Mouse (Mus musculus) telencephalon, adult 2 months (tissue): Measurements from ENCODE around the gene Bik.
"Not testable (repeated sequence)": the region's sequence is repeated elsewhere in the genome, so short reads cannot be mapped to it uniquely, and the experiment has no call there.

Source experiments
- DNase-seq: peaks from one replicate; pipeline ENCODE4 v3.0.0-alpha.2; 2011; ENCODE audit warnings: low read depth, low spot score

Bik gene

DNA sequence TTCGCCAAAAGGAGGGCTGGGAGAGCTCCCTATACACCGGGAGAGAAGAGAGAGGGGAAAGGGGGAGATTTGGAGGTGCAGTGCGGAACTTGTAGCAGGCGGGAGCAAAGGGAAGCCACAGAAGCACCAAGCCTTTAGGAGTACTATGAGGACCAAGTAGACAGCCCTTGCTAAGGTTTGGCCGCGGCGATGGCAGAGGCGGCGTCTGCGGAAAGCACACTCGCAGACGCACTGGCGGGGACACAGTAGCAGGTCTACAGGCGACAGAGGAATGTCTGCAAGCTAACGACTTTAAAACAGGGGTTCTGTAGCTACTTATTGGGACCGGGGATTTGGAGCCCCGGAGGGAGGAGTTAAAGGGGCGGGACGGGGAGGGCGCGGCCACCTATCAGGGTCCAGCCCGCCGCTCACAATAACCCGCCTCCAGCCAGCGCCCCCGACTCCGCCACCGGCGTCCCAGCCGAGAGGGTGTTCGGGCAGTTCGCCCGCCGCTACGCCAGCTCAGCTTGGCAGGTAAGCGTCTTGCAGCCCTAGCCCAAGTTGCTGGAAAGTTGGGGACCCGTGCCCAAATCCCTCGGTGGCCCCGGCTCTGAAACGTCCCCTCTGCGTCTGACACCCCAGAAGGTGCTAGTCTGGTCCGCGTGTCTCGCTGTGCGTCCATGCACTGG lies at the start of gene Bik:
TSS of gene Bik (plus strand) at position 439 of the 668 bp plus-strand sequence.
- DNase-seq, result no peak

DNA sequence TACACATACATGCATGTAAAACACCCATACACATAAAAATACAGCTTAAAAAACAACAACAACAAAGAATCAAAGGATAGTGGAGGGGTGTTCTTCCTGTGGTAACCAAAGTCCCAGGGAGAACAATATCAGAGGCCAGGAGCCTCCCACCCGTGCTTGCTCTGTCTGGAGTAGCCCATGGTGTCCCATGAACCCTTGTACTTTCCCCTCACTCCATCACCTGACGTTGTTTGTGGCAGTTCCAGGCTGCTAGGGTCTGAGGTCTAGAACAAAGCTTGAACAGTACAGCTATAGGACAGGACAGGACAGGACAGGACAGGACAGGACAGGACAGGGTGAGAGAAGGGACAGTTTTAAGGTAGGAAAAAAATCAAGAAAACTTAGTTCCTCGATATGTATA lies 48.6 kb upstream of the Bik start:
- no peak for DNase-seq

- no peak for DNase-seq
Observed at GRCm38 (mm10) chr15:83479818-83480217, 46.8 kb upstream of the Bik start.

DNA sequence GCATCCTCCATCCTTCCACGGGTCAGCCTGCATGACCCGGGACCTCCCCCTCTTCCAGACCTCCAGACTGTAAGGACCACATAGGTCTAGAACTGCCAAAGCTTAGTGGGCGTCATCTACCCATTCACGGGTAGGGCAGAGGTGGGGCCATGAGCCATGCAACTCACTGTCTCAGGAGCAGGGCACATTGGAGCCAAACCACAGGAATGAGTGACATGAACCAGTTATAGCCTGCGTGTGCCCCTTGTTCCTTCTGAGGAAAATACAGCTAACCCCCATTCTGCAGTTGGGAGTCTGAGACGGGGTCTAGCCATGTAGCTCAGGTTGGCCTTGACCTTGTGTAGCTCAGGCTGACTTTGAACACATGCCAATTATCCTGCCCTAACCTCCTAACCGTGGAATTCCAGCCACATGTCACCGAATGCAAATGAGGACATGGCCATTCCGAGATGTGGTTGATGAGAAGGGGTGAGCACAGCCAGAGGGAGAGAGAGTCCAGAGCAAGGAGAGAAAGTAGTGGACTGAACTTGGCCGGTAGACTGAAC lies 45.4 kb upstream of the Bik start:
- no peak for DNase-seq

DNA sequence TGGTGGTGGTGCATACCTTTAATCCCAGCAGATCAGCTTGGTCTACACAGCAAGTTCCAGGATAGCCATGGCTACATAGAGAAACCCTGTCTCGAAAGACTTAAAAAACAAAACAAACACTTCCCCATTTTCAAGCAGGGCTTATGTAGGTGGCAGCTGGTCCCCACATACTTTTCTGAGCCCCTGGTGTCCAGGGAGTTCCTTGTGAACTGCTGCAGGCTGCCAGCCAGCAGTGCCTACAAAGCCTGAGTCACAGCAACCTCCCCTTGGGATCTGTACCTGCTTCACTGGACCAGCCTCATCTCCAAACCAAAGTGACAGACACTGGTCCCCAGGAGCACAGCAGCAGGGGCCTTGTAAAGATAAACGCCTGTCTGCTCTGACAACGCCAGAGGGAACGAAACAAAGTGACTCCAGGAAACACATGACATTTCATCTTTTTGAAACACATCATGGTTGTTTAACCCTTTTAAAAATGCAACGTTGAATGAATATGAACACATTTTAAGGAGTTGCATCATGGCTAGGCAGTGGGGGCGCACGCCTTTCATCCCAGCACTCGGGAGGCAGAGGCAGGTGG lies 43.9 kb upstream of the Bik start:
- DNase-seq, result no peak

DNA sequence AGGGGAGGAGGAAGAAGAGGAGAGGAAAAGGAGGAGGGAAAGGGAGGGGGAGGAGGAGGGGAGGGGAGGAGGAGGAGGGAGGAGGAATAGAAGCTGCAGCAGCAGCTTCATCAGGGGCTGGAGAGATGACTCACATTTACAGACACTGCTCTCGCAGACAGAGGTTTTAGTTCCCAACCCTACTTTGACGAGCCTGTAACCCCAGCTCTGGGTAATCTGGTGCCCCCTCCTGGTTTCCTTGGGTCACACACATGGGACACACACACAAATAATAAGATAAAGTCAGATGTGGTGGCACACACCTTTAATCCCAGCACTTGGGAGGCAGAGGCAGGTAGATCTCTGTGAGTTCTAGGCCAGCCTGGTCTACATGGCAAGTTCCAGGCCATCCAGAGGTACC lies 43.2 kb upstream of the Bik start:
- DNase-seq, result no peak

GRCm38 (mm10) chr15:83484311-83484710 lies 42.4 kb upstream of the Bik start:
- no peak for DNase-seq

GRCm38 (mm10) chr15:83487477-83488115 lies 39.1 kb upstream of the Bik start:
- DNase-seq, result no peak

DNA sequence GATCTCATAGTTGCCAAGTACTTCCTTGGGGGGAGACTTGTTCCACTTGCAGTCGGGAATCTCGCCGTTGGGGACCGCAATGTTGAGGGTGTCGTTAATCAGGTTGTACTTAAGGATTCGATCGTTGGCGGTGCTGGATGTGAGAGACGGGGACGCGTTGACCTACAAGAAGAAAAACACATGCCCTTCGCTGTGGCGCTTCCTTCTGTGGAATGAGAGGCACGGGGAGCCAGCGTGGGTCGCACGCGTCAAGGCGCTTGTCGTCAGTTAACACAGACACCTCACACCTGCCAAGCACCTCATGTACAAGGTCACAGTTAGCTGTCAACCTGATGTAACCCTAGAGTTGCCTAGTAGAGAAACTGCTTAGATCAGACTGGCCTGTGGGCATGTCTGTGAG lies 37.2 kb upstream of the Bik start:
- DNase-seq, result no peak

DNA sequence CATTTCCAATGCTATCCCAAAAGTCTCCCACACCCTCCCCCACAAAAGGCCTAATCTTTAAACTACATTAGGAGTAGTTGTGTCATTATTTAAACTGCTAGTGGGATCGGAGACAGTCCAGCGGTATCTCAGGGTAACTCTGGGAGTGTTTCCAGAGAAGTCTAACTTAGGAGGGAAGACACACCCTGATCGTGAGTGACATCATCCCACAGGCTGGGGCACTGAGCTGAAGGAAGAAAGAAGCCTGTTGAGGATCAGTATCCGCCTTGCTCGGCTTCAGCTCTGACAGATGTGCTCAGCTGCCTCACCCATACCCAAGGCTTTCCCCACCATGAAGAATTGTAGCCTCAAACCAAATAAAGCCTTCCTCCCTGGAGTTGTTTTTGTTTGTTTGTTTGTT lies 34.8 kb upstream of the Bik start:
- no peak for DNase-seq

- DNase-seq, result no peak
Observed at GRCm38 (mm10) chr15:83493856-83494571, 32.6 kb upstream of the Bik start.

GRCm38 (mm10) chr15:83494572-83494920 lies 32.1 kb upstream of the Bik start:
- DNase-seq, result no peak

- no peak for DNase-seq
Observed at GRCm38 (mm10) chr15:83495195-83495594, 31.5 kb upstream of the Bik start.

DNA sequence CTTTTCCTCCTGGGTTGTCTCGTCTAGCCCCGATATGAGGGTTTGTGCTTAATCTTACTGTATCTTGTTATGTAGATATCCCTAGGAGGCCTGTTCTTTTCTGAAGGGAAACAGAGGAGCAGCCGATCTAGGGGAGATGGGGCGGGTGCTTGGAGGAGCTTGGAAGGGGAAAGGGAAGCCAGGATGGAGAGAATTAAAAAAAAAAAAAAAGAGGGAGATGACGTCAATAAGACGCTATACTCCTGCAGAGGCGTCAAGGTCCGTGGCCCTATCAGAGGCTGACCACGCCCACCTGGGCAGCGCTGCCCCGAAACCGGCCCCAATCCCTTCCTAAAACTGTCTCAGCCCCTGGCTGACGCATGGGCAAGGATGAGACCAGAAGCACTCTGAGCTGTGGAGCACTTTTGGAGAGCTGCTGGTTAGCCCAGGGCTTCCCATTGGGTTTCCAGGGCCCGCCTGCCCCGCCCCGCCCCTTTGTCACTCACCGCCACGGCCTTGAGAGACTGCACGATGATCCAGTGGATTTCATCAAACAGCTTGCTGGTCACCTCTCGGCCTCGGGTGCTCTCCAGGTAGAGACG lies 30.8 kb upstream of the Bik start:
- DNase-seq, result no peak

DNA sequence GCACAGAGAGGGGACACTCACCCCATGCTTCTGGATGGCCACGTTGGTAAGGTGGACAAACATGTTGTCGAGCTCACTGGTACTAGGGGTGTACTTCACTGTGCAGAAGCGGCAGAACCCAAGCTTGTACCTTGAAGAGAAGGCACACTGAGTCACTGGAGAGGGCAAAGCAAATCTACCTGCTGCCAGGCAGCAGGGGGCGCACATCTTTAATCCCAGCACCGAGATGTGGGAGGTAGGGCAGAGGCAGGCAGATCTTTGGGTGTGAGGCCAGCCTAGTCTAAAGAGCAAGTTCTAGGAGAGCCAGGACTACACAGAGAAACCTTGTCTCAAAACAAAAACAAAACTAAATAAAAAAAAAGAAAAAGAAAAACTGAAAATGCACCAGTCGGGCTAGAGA lies 29.4 kb upstream of the Bik start:
- DNase-seq, result no peak

GRCm38 (mm10) chr15:83499211-83499755 lies 27.4 kb upstream of the Bik start:
- no peak for DNase-seq

GRCm38 (mm10) chr15:83500352-83500751 lies 26.3 kb upstream of the Bik start:
- DNase-seq, result no peak

- not testable (repeated sequence) for DNase-seq
Observed at GRCm38 (mm10) chr15:83501483-83501882, 25.2 kb upstream of the Bik start.

GRCm38 (mm10) chr15:83509950-83510804 lies 16.5 kb upstream of the Bik start:
- DNase-seq, result no peak

- peak; percentile 83 for DNase-seq
Observed at GRCm38 (mm10) chr15:83510805-83511405, 15.8 kb upstream of the Bik start, which contains the start of gene Ttll1. Gene Ttll1 (minus strand): TSS chr15:83510893.
